Mouse (Mus musculus) intestine, postnatal 0 days (tissue): Measurements from ENCODE around the gene Rcc2. TPM values are rescaled to one million over a fixed set of nuclear protein-coding genes. Genes with fewer than 3 reads are reported as not detected.

Experiments
- ATAC-seq: fragments of 200-750 bp; cut with Nextera tagmentation; 2 replicates; pipeline ENCODE4 v1.8.0; 2017; ENCODE audit warnings: mild to moderate bottlenecking, moderate TSS enrichment, moderate library complexity
- H3K27ac ChIP-seq: fragments of 300-500 bp; sonication (generic); 2 replicates; pipeline ENCODE4 v1.5.1; 2014; ENCODE audit warnings: mild to moderate bottlenecking, low read depth, low read length, moderate library complexity
- H3K27me3 ChIP-seq: fragments of 300-500 bp; sonication (generic); replicated peaks from 2 replicates; pipeline ENCODE4 v1.6.1; 2014; ENCODE audit warnings: low read length, mixed read lengths; ENCODE audit not compliant: control insufficient read depth, insufficient read depth
- H3K36me3 ChIP-seq: fragments of 300-500 bp; sonication (generic); 2 replicates; pipeline ENCODE4 v1.6.1; 2014; ENCODE audit warnings: mild to moderate bottlenecking, moderate library complexity; ENCODE audit not compliant: control insufficient read depth, insufficient read depth
- H3K4me1 ChIP-seq: fragments of 300-500 bp; sonication (generic); replicated peaks from 2 replicates; pipeline ENCODE4 v1.6.1; 2014; ENCODE audit warnings: antibody characterized with exemption, low read length, mixed read lengths; ENCODE audit not compliant: control insufficient read depth, insufficient read depth
- H3K4me2 ChIP-seq: fragments of 300-500 bp; sonication (generic); replicated peaks from 2 replicates; pipeline ENCODE4 v1.6.1; 2014; ENCODE audit warnings: low read depth, mild to moderate bottlenecking, moderate library complexity
- H3K4me3 ChIP-seq: fragments of 300-500 bp; sonication (generic); 2 replicates; pipeline ENCODE4 v1.5.1; 2014; ENCODE audit warnings: low read depth, low read length
- H3K9ac ChIP-seq: fragments of 300-500 bp; sonication (generic); 2 replicates; pipeline ENCODE4 v1.6.1; 2014; ENCODE audit warnings: mild to moderate bottlenecking, low read depth, low read length
- H3K9me3 ChIP-seq: fragments of 300-500 bp; sonication (generic); 2 replicates; pipeline ENCODE4 v1.6.1; 2016; ENCODE audit warnings: mixed run types; ENCODE audit not compliant: control insufficient read depth
- CTCF ChIP-seq: sonication (generic); IDR thresholded peaks from 2 replicates; pipeline ENCODE4 v1.5.1; 2016; ENCODE audit warnings: low read depth, mild to moderate bottlenecking, control low read depth, antibody characterized with exemption, moderate library complexity
- WGBS: fragments of 180-500 bp; shearing (Covaris S2); extraction: QIAGEN DNeasy Blood & Tissue Kit; methylation state at CpG from one replicate; pipeline ENCODE4 v1.1.7; 2014; 5-methylcytosine and 5-hydroxymethylcytosine counted together
- polyA plus RNA-seq: library from polyadenylated mRNA; unstranded; fragments of >200 nt; fragmentation: Nextera tagmentation; extraction: Ambion mirVana; gene quantifications from 2 replicates; pipeline ENCODE4 v1.2.1, GENCODE M21; 2015

Gene Rcc2
- polyA plus RNA-seq, 1 experiment from 2014 or later: 15.6 TPM

DNA sequence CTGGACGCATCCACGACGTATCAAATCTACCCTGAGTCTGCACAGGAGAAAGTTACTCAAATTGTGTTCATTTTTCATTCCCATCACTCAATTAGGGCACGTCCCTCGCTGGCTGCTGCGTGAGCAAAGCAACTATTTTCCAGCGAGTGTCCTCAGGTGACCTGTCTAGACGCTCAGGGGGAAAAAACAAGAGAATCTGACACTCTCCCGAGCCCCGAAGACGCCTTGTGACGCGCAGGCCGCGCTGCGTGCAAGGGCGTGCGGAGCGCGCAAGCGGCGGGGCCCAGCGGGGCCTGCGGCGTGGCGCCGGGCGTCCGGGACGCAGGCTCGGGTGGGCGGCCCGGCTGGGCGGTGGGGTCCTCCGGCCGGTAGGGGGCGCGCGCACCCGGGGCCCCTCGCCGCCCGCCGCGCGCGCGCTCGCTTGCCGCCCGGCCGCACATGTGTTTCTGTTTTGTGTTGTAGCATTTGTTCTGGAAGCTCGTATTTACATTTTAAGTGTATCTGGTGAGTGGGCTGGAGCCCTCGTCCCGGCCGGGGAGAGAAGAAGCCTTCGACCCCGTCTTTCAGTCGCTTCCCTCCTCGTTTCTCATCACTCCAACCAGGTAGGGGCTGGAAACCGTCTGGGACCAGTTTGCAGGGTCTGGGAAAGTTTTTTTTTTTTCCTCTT, 841 bp downstream of the Rcc2 start:
- H3K4me2 ChIP-seq: peak overlapping the region; percentile 98
- no peaks in the 10 kb centered on the region for H3K27me3 ChIP-seq
- peak overlapping the region; percentile 95; the same call in 1 of the 2 replicates for H3K27ac ChIP-seq
- peak overlapping the region; percentile 78 for H3K9ac ChIP-seq
- ATAC-seq: peak; percentile 64
- peaks cover under 1% of the 10 kb centered on the region; the same call in 1 of the 2 replicates for H3K36me3 ChIP-seq
- peak overlapping the region; percentile 84 for H3K4me3 ChIP-seq
- no peaks in the 10 kb centered on the region for H3K9me3 ChIP-seq
- H3K4me1 ChIP-seq: no peaks in the 10 kb centered on the region
- TF ChIP-seq CTCF: peak; percentile 55
- under 1% methylated on average over 53 of the region's 61 CpGs for WGBS

DNA sequence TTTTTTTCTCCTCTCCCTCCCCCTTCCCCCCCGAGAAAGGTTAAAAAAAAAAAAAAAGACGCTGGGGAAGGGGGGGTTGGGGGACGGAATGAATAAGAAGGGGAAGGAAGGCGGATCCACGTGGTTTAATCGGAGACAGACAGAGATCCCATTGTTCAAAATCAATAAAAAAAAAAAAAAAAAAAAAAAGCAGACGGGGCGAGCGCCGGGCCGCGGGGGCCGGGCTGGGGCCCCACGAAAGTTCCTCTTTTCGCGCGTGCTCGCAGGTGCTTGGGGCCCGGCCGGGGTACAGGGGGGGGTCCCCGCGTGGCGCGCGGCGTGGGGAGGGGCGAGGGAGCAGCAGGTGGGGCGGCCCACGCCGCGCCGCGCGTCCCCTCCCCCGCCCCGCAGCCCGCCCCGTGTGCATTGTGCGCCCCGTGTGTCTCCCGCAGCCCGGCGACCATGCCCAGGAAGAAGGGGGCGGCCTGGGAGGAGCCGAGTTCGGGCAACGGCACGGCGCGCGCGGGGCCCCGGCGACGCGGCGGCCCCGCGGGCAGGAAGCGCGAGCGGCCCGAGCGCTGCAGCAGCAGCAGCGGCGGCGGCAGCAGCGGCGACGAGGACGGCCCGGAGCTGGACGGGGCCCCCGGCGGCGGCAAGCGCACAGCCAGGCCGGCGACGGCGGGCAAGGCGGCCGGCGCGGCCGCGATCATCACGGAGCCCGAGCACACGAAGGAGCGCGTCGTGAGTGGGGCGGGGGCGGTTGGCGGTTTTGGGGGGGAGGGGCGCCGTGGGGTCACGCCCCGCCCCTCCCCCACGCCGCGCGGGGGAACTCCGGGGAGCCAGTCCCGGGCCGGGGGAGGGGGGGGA, 1.6 kb downstream of the Rcc2 start:
- Histone ChIP-seq H3K27me3 (no peaks in the 10 kb centered on the region), H3K27ac (peak overlapping the region; percentile 95), H3K9me3 (no peaks in the 10 kb centered on the region), H3K4me2 (peak overlapping the region; percentile 98), H3K9ac (peak overlapping the region; percentile 78), H3K4me1 (no peaks in the 10 kb centered on the region), H3K36me3 (peaks cover 4% of the 10 kb centered on the region; the same call in 1 of the 2 replicates), H3K4me3 (peak overlapping the region; percentile 84)
- no peak for TF ChIP-seq CTCF
- under 1% methylated on average over 63 of the region's 107 CpGs for WGBS
- peak; percentile 41 for ATAC-seq

DNA sequence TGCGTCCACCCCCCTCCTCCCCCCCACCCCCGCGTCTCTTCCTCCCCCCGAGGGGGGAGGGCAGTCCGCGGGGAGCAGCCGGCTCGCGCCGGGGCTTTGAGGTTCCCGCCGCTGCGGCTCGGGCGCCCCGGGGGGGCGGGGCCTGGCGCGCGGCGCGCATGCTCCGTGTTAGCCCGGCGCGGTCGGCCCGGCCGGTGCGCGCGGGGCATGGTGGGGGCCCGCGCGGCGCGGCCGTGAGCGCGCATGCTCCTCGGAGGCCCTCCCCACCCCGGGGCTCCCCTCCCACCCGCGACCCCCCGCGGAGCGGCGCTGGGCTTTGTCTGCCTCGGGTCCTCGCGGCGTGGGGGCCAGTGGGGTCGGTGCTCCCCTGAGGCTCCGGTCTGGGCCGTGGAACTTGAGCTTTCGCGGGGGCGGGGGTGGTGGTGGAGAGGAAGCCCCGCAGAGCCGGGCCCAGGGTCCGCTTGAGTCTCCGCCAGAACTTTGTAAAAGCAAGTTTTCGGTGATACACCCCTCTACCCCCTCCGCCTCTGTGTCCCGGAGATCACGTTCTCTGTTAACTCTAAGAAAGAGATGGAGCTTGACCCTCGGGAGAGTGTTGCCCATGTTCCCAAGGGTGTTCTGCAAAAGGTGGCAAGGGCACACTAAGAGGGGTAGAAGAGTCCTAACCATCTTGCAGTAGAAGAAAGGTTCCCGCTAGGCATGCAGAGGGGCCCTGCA, 2.4 kb downstream of the Rcc2 start:
- Histone ChIP-seq H3K4me2 (peak overlapping the region; percentile 98), H3K9ac (peak overlapping the region; percentile 78), H3K36me3 (peaks cover 4% of the 10 kb centered on the region; the same call in 1 of the 2 replicates), H3K4me1 (peaks cover 3% of the 10 kb centered on the region; the same call in 1 of the 2 replicates), H3K4me3 (peak overlapping the region; percentile 84), H3K27ac (peak overlapping the region; percentile 95), H3K9me3 (no peaks in the 10 kb centered on the region), H3K27me3 (no peaks in the 10 kb centered on the region)
- TF ChIP-seq CTCF: no peak
- ATAC-seq: peak; percentile 78
- 2% methylated on average over 42 of the region's 68 CpGs for WGBS

DNA sequence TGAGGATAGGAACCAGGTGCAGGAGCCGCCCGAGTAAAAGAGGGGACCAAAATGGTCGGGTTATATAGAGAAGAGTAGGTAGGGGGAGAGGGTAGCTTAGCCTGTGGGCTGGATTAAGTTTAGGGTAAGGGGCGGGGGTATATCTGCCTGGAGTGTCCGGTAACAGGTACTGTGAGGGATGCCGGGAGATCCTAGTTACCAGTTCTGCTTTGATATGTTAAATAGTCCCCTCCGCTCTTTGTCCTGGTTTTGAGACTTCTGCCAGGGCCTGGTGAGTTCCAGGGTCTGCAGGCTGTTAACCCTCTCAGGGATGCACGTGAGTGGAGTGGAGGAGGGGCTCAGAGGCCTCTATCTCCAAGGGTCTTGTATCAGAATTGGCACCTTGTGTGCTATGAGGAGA, 3.3 kb downstream of the Rcc2 start:
- Histone ChIP-seq H3K4me2 (peak overlapping the region; percentile 98), H3K4me1 (peaks cover 7% of the 10 kb centered on the region; the same call in 1 of the 2 replicates), H3K9ac (no peak overlapping the region), H3K4me3 (peak overlapping the region; percentile 84; the same call in 1 of the 2 replicates), H3K36me3 (peaks cover 4% of the 10 kb centered on the region; the same call in 1 of the 2 replicates), H3K27ac (no peak overlapping the region; the same call in 1 of the 2 replicates), H3K9me3 (no peaks in the 10 kb centered on the region), H3K27me3 (no peaks in the 10 kb centered on the region)
- no peak for ATAC-seq
- TF ChIP-seq CTCF: no peak
- WGBS: 16% methylated on average over 8 of the region's 8 CpGs

DNA sequence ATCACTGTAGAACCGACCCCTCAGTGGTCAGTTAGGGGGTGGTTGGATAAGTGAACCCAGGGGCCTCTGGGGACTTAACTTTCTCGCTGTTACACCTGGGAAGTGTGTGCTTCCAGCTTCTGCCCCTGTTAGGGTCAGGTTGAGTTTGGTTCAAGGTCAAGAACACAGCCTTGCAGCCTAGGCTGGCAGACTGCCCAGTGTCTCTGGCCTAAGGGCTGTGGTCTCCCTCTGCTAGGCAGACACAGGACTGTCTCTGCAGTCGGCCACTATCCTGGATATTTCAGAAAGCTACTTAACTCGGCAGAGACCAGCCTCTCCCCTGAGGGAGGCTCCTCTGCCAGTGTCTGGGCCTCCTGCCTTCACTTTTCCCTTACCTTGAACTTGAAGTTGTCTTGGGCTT, 3.8 kb downstream of the Rcc2 start:
- H3K4me2 ChIP-seq: no peak overlapping the region
- no peak overlapping the region for H3K4me3 ChIP-seq
- H3K27me3 ChIP-seq: no peaks in the 10 kb centered on the region
- ATAC-seq: no peak
- H3K27ac ChIP-seq: no peak overlapping the region; the same call in 1 of the 2 replicates
- TF ChIP-seq CTCF: no peak
- 38% methylated on average over 4 of the region's 4 CpGs for WGBS
- peaks cover 8% of the 10 kb centered on the region; the same call in 1 of the 2 replicates for H3K36me3 ChIP-seq
- H3K4me1 ChIP-seq: peaks cover 7% of the 10 kb centered on the region; the same call in 1 of the 2 replicates
- no peak overlapping the region for H3K9ac ChIP-seq
- no peaks in the 10 kb centered on the region for H3K9me3 ChIP-seq
